Mouse (Mus musculus): ENCODE measurements around the gene Fv1.

- no peak for TF ChIP-seq HCFC1 (IDR thresholded peaks at IDR 0.05; ENCODE audit: borderline replicate concordance, insufficient read depth, low read length)
- no peak for TF ChIP-seq ZNF384 (IDR thresholded peaks at IDR 0.05; ENCODE audit: low read depth, low read length)
- no peak for TF ChIP-seq ZC3H11A (IDR thresholded peaks at IDR 0.05; ENCODE audit: borderline replicate concordance, low read depth, low read length)
Measured at GRCm38 (mm10) chr4:147909486-147909885, 40.7 kb downstream of the Fv1 start.
